20 mouse cellular contexts compared by ENCODE assay signal in the genomic region with DNA sequence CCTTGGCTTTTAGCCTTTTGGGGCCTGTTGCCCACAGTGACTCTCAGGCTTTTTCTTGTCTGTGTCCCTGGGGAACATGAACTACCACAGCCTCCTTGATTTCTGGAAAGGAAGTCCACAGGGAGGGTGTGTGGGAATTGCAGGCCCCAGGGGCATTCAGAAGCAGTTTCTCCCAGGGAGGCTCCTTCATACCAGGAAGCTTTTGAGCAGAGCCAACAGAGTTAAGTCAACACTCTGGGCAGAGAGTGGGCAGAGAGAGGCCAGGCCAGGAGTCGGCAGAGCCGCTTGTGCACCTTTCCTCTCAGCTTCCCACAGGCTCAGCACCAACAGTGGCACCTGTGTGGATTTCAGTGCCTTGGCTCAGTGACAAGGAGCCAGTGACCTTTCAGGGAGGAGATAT. TPM values are rescaled to one million over a fixed set of nuclear protein-coding genes. Genes with fewer than 3 reads are reported as not detected.
DNase-seq lines count a peak whose midpoint lies in the region; ATAC-seq and TF ChIP-seq lines count a peak whose summit lies in the region.
"Had no signal": no experiment of that assay in that cellular context is flagged by ENCODE, and none has a peak within 500 bp of the region (broad histone marks: within the 10 kb centered on the region; RNA-seq: fewer than 3 reads in every experiment).

No protein-coding gene starts in this region.

- no peaks in the 10 kb centered on the region for H3K9me3 ChIP-seq in lung, postnatal 0 days (ENCODE audit: low read length)
- no peaks in the 10 kb centered on the region for H3K9me3 ChIP-seq in stomach, embryonic 14.5 days (ENCODE audit: control insufficient read depth, low read depth, low read length)
- H3K9me3 ChIP-seq in midbrain, embryonic 13.5 days, result no peaks in the 10 kb centered on the region
- H3K9me3 ChIP-seq: embryonic facial prominence, embryonic 12.5 days; hindbrain, embryonic 13.5 days; kidney, embryonic 15.5 days; midbrain, embryonic 10.5 days had no signal

- no peaks in the 10 kb centered on the region for H3K27me3 ChIP-seq in lung, postnatal 0 days (replicated peaks; ENCODE audit: insufficient read depth, low read length)
- H3K27me3 ChIP-seq in stomach, embryonic 14.5 days (ENCODE audit: control insufficient read depth, insufficient read depth, low read length), result no peaks in the 10 kb centered on the region
- no peaks in the 10 kb centered on the region for H3K27me3 ChIP-seq in midbrain, embryonic 13.5 days
- H3K27me3 ChIP-seq: embryonic facial prominence, embryonic 12.5 days; hindbrain, embryonic 13.5 days; kidney, embryonic 15.5 days had no signal

- WGBS in lung, postnatal 0 days, result 78% methylated on average over 2 of the region's 2 CpGs
- 81% methylated on average over 2 of the region's 2 CpGs for WGBS in stomach, embryonic 14.5 days
- 93% methylated on average over 2 of the region's 2 CpGs for WGBS in midbrain, embryonic 13.5 days

- peak; percentile 80 for TF ChIP-seq EP300 in lung, postnatal 0 days (IDR thresholded peaks at IDR 0.05)

- H3K4me3 ChIP-seq in gastrocnemius, adult 2 months, result no peak overlapping the region
- no peak overlapping the region for H3K4me3 ChIP-seq in lung, postnatal 0 days (ENCODE audit: low read depth, low read length)
- H3K4me3 ChIP-seq in stomach, embryonic 14.5 days (ENCODE audit: low read depth, low read length), result no peak overlapping the region
- H3K4me3 ChIP-seq in midbrain, embryonic 13.5 days (replicated peaks), result no peak overlapping the region
- H3K4me3 ChIP-seq: embryonic facial prominence, embryonic 12.5 days; hindbrain, embryonic 13.5 days; kidney, embryonic 15.5 days; midbrain, embryonic 10.5 days had no signal

- peaks cover 19% of the 10 kb centered on the region; the same call in 1 of the 2 replicates for H3K36me3 ChIP-seq in lung, postnatal 0 days (ENCODE audit: insufficient read depth, low read length)
- H3K36me3 ChIP-seq in stomach, embryonic 14.5 days (ENCODE audit: control insufficient read depth, insufficient read depth, low read length), result peaks cover 8% of the 10 kb centered on the region; the same call in 1 of the 2 replicates
- peaks cover 18% of the 10 kb centered on the region for H3K36me3 ChIP-seq in midbrain, embryonic 13.5 days

- peak overlapping the region; percentile 49 for H3K27ac ChIP-seq in gastrocnemius, adult 2 months
- peak overlapping the region; percentile 59 for H3K27ac ChIP-seq in lung, postnatal 0 days (ENCODE audit: low read length)
- 0 out of 2 replicates have a peak overlapping the region, but pooled peaks have one; percentile 6 for H3K27ac ChIP-seq in stomach, embryonic 14.5 days (ENCODE audit: low read length)
- H3K27ac ChIP-seq in midbrain, embryonic 13.5 days, result no peak overlapping the region
- H3K27ac ChIP-seq: embryonic facial prominence, embryonic 12.5 days; hindbrain, embryonic 13.5 days; kidney, embryonic 15.5 days; macrophage; midbrain, embryonic 10.5 days had no signal

- ATAC-seq in lung, postnatal 0 days, result peak; percentile 84
- no peak for ATAC-seq in stomach, embryonic 14.5 days (ENCODE audit: insufficient number of reproducible peaks, insufficient read depth, low FRiP score, low read depth)
- no peak for ATAC-seq in midbrain, embryonic 13.5 days

- H3K4me2 ChIP-seq in lung, postnatal 0 days (replicated peaks; ENCODE audit: low read depth, low read length), result no peak overlapping the region
- H3K4me2 ChIP-seq in stomach, embryonic 14.5 days (replicated peaks; ENCODE audit: low read depth, low read length), result no peak overlapping the region
- H3K4me2 ChIP-seq in midbrain, embryonic 13.5 days (replicated peaks), result no peak overlapping the region
- H3K4me2 ChIP-seq: embryonic facial prominence, embryonic 12.5 days; heart, embryonic 11.5 days; hindbrain, embryonic 13.5 days; kidney, embryonic 15.5 days; liver, embryonic 11.5 days had no signal

- DNase-seq in gastrocnemius, adult 2 months, result no peak
- no peak for DNase-seq in gastrocnemius, postnatal 14 days
- DNase-seq in adipocyte (ENCODE audit: low spot score), result peak; percentile 62
- DNase-seq in lung, postnatal 0 days (ENCODE audit: low spot score), result peak; percentile 87
- no peak for DNase-seq in layer of hippocampus, adult 18-20 months (ENCODE audit: low spot score in 2 of 2)
- no peak for DNase-seq in kidney, postnatal 4 days
- DNase-seq: cerebellum, adult 9-10 months; heart, postnatal 10 days; right cerebral cortex, postnatal 4 days; thymus, adult 18-20 months; thymus, postnatal 4 days had no signal

- no peak overlapping the region for H3K9ac ChIP-seq in lung, postnatal 0 days (replicated peaks; ENCODE audit: low read depth)
- H3K9ac ChIP-seq in stomach, embryonic 14.5 days (replicated peaks; ENCODE audit: low read depth, low read length), result no peak overlapping the region
- H3K9ac ChIP-seq in midbrain, embryonic 13.5 days (replicated peaks), result no peak overlapping the region
- H3K9ac ChIP-seq: embryonic facial prominence, embryonic 12.5 days; hindbrain, embryonic 13.5 days; kidney, embryonic 15.5 days had no signal

- TF ChIP-seq CTCF in gastrocnemius, adult 2 months (IDR thresholded peaks at IDR 0.05), result no peak
- no peak for TF ChIP-seq CTCF in lung, postnatal 0 days (IDR thresholded peaks at IDR 0.05)

- intact Hi-C loops in gastrocnemius, adult 2 months (cut with DNase I), result loop anchor here (5.0 kb wide), 1 partner anchor 36 kb away; no protein-coding TSS in a partner anchor
- intact Hi-C loops in gastrocnemius, postnatal 14 days (cut with DNase I; ENCODE audit: low total_unique reads), result no loop called here

- H3K4me1 ChIP-seq in lung, postnatal 0 days (ENCODE audit: insufficient read depth, low read depth, low read length), result peaks cover 5% of the 10 kb centered on the region
- H3K4me1 ChIP-seq in stomach, embryonic 14.5 days (ENCODE audit: control insufficient read depth, insufficient read depth, low read length), result peaks cover 7% of the 10 kb centered on the region; the same call in 1 of the 2 replicates
- H3K4me1 ChIP-seq in midbrain, embryonic 13.5 days (replicated peaks), result peaks cover 20% of the 10 kb centered on the region

RNA-seq across cellular contexts. Expression of a gene that starts 51.2 kb away (rescaled TPM):
- 10 to 100 TPM; 27.1 to 30.9 TPM for total RNA-seq in gastrocnemius, adult 2 months (2021)
- total RNA-seq in gastrocnemius, postnatal 14 days (2021), result 10 to 100 TPM; 21.8 to 23.4 TPM
- polyA plus RNA-seq in lung, postnatal 0 days (2015; fragmentation: Nextera tagmentation; extraction: Ambion mirVana), result 45.4 and 50.6 TPM in 2 replicates
- 18.9 and 20.8 TPM in 2 replicates for polyA plus RNA-seq in stomach, embryonic 14.5 days (2014; fragmentation: Nextera tagmentation; extraction: Ambion mirVana)
- total RNA-seq in layer of hippocampus, adult 18-20 months (2021), result 10 to 100 TPM; 58.9 to 59.9 TPM
- polyA plus RNA-seq in midbrain, embryonic 13.5 days (2015; fragmentation: Nextera tagmentation; extraction: Ambion mirVana), result 9.9 and 10.3 TPM in 2 replicates

Comparison
In these comparisons a context has a peak if more than half of its experiments do, and no peak if none do; other contexts are left out.
1. DNase-seq: peak in adipocyte (single experiment) and lung, postnatal 0 days (single experiment); none in gastrocnemius, adult 2 months (single experiment), gastrocnemius, postnatal 14 days (single experiment), layer of hippocampus, adult 18-20 months (0 of 2) and kidney, postnatal 4 days (0 of 2).